In genomic region chr2:130564063-130564462, GRCm38 (mm10) we compare ENCODE assay signal across 8 mouse cellular contexts. TPM values are rescaled to one million over a fixed set of nuclear protein-coding genes. Genes with fewer than 3 reads are reported as not detected.
A peak's percentile ranks its signal among the peaks of the same experiment; 100 is the strongest.
DNase-seq lines count a peak whose midpoint lies in the region; ATAC-seq lines count a peak whose summit lies in the region.

No protein-coding gene starts in this region.

- peak overlapping the region; percentile 93 for H3K4me2 ChIP-seq in heart, embryonic 15.5 days

- H3K27ac ChIP-seq in heart, embryonic 15.5 days: peak overlapping the region; percentile 88

- H3K9ac ChIP-seq in heart, embryonic 15.5 days: peak overlapping the region; percentile 92

- no peaks in the 10 kb centered on the region for H3K27me3 ChIP-seq in heart, embryonic 15.5 days

- H3K9me3 ChIP-seq in heart, embryonic 15.5 days (replicated peaks): no peaks in the 10 kb centered on the region

- peaks cover 8% of the 10 kb centered on the region; the same call in 1 of the 2 replicates for H3K36me3 ChIP-seq in heart, embryonic 15.5 days

- H3K4me3 ChIP-seq in heart, embryonic 15.5 days: peak overlapping the region; percentile 97

- WGBS in heart, embryonic 15.5 days: 1% methylated on average over 23 of the region's 23 CpGs

- H3K4me1 ChIP-seq in heart, embryonic 15.5 days (replicated peaks): peaks cover 19% of the 10 kb centered on the region

- DNase-seq in heart, adult 11 months: peak; percentile 93
- no peak for DNase-seq in heart, postnatal 4 days
- peak; percentile 30 for DNase-seq in right cerebral cortex, adult 18-20 months
- DNase-seq in right cerebral cortex, postnatal 10 days (ENCODE audit: low spot score in 2 of 2): no peak
- DNase-seq in lung, postnatal 10 days: peak; percentile 27
- DNase-seq in urinary bladder, postnatal 25 days (ENCODE audit: low spot score): no peak
- DNase-seq in embryo, embryonic 9.5 days (ENCODE audit: extremely low spot score): no peak

- ATAC-seq in heart, embryonic 15.5 days (replicated peaks; ENCODE audit: insufficient number of reproducible peaks, insufficient read depth, low FRiP score, low read depth): peak; percentile 5; the same call in 1 of the 2 replicates

RNA-seq across cellular contexts. Expression of gene Mrps26, which starts 0.5 kb away (rescaled TPM):
- total RNA-seq in heart, postnatal 4 days (2021): 10 to 100 TPM; 78.0 to 86.6 TPM
- polyA plus RNA-seq in heart, embryonic 15.5 days (2015; fragmentation: Nextera tagmentation; extraction: Ambion mirVana): 61.2 and 67.6 TPM in 2 replicates

RNA-seq across cellular contexts. Expression of gene Oxt, which starts 11.9 kb away (rescaled TPM):
- total RNA-seq in heart, postnatal 4 days (2021): not detected
- polyA plus RNA-seq in heart, embryonic 15.5 days (2015; fragmentation: Nextera tagmentation; extraction: Ambion mirVana): not detected in 2 replicates

RNA-seq across cellular contexts. Expression of gene Avp, which starts 18.3 kb away (rescaled TPM):
- 1 to 10 TPM in 1 of 2 experiments, under 1 TPM in 1; 0.83 to 1.5 TPM for total RNA-seq in heart, postnatal 4 days (2021)
- polyA plus RNA-seq in heart, embryonic 15.5 days (2015; fragmentation: Nextera tagmentation; extraction: Ambion mirVana): 0.36 TPM in 1 of 2 replicates, not detected in the other

Comparison
In these comparisons a context has a peak if more than half of its experiments do, and no peak if none do; other contexts are left out.
1. DNase-seq: peak in heart, adult 11 months (single experiment), right cerebral cortex, adult 18-20 months (single experiment) and lung, postnatal 10 days (single experiment); none in heart, postnatal 4 days (single experiment), right cerebral cortex, postnatal 10 days (0 of 2), urinary bladder, postnatal 25 days (single experiment) and embryo, embryonic 9.5 days (single experiment).